Mouse (Mus musculus) G1E (cell line): ENCODE results near the gene Erich6.
"Not testable (repeated sequence)": the region's sequence is repeated elsewhere in the genome, so short reads cannot be mapped to it uniquely, and the experiment has no call there.

Experiments
- CTCF ChIP-seq: IDR thresholded peaks from 2 replicates; pipeline ENCODE4 v1.5.1; 2012; ENCODE audit warnings: low read depth, low read length, inconsistent platforms, mixed read lengths
- GATA1 ChIP-seq: IDR thresholded peaks from 2 replicates; pipeline ENCODE4 v1.6.1; 2012; ENCODE audit warnings: borderline replicate concordance, low read length, inconsistent platforms, mixed read lengths
- POLR2AphosphoS5 ChIP-seq: IDR thresholded peaks from 2 replicates; pipeline ENCODE4 v1.6.1; 2012; ENCODE audit warnings: low read depth, low read length, inconsistent platforms; ENCODE audit not compliant: insufficient replicate concordance
- TAL1 ChIP-seq: conservative IDR thresholded peaks from 2 replicates; pipeline ENCODE4 v1.6.1; 2012; ENCODE audit warnings: low read depth, low read length, inconsistent platforms, mixed read lengths

GRCm38 (mm10) chr3:58592666-58593065 is 44.3 kb downstream of the Erich6 start:
- not testable (repeated sequence) for TF ChIP-seq TAL1, GATA1, CTCF, POLR2AphosphoS5
